Mouse (Mus musculus) brain, embryonic 14.5 days (tissue): ENCODE data around the gene Slc35f3. TPM values are rescaled to one million over a fixed set of nuclear protein-coding genes. Genes with fewer than 3 reads are reported as not detected.
"Not testable (repeated sequence)": the region's sequence is repeated elsewhere in the genome, so short reads cannot be mapped to it uniquely, and the experiment has no call there.

Experiments used
- DNase-seq: peaks from one replicate; pipeline ENCODE4 v3.0.0-alpha.2; 2011; ENCODE audit warnings: low read depth
- CTCF ChIP-seq: fragments of 200-500 bp; IDR thresholded peaks from 2 replicates; pipeline ENCODE4 v1.5.1; 2012; ENCODE audit warnings: inconsistent platforms, mild to moderate bottlenecking, moderate library complexity, borderline replicate concordance; ENCODE audit not compliant: insufficient read depth, insufficient read length; ENCODE audit errors: extremely low read depth
- POLR2A ChIP-seq: fragments of 200-500 bp; IDR thresholded peaks from 2 replicates; pipeline ENCODE4 v1.6.1; 2012; ENCODE audit warnings: mild to moderate bottlenecking, inconsistent platforms, borderline replicate concordance; ENCODE audit not compliant: poor library complexity, insufficient read depth, insufficient read length, severe bottlenecking; ENCODE audit errors: extremely low read depth
- polyA plus RNA-seq: library from polyadenylated mRNA; depleted of rRNA; stranded (reverse); fragments of >200 nt; gene quantifications from 2 replicates; pipeline ENCODE4 v1.2.3, GENCODE M21; 2012

Gene Slc35f3
- polyA plus RNA-seq, 1 experiment: 1.8 TPM

DNA sequence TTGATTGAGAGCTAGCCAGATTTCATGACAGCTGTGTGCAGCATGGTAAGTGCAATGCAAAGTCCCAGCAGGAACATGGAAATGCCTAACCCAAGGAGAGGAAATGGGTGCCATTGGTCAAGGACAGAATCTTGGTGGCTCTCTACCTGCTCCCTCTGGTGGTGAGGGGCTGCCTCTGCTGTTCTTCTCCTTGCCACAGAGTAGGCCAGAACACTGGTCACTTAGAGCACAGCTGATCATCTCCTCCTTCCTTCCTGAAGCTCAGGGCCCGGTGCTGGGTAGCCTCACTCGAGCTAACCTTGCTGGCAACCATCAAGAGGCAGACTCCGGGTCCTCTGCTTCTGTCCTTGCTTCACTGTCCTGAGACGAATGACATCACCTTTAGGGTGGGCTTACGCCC, 84.4 kb downstream of the Slc35f3 start:
- TF ChIP-seq CTCF: peak; percentile 74
- TF ChIP-seq POLR2A: no peak
- DNase-seq: peak; percentile 51

DNA sequence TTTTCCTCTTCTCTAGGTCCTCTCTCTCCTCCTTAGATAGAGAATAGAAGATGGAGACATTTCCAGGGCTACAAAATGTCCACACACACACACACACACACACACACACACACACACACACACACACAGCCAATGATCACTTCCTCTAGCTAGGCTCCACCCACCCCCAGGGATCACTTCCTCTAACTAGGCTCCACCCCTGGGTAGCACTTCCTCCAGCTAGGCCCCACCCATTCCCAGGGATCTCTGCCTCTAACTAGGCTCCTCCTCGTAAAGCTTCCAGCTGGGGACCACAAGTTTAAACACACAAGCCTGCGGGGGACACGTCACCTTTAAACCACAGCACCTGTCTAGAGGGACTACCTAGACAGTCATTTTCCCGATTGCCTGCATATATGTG, 89.2 kb downstream of the Slc35f3 start:
- TF ChIP-seq POLR2A (no peak), CTCF (no peak)
- no peak for DNase-seq

DNA sequence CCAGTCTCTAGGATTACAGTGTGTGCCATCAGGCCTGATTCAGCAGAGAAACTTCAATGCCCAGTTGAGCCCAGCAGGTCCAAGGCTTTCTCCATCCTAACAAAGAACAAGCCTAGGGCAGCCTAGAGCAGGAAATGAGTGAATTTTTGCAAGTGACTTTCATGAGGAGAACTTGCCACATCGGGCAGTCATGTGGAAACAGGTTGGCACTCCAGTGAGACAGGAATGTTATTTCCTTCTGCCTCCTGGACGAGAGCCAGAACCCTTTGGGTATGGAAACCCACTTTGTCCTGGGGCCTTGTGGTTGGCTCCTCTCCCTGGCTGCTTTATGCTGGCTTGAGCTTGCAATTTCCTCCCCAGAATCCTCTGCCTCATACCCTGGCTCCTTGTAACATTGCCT, 93.2 kb downstream of the Slc35f3 start:
- no peak for TF ChIP-seq POLR2A
- TF ChIP-seq CTCF: no peak
- peak; percentile 81 for DNase-seq

DNA sequence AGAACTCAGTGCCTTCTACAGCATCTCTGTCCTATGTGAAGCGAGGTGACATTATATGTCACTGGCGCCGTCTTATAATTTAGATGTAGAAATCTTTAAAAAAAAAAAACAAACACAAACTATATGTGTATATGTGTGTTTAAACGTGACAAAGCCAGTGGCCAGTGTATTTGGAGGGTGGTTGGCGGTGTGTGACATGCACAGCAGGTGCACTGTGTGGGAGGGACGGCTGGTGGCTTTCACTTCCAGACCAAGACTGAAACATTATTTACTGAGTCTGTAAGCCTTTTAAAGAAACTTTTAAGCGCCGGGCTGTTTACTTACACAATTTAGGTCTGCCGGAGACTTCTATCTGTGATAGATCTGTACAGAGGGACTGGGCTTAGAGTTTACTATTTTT, 97.0 kb downstream of the Slc35f3 start:
- DNase-seq: no peak
- TF ChIP-seq POLR2A (no peak), CTCF (no peak)

GRCm38 (mm10) chr8:126395917-126396316, 97.6 kb downstream of the Slc35f3 start:
- DNase-seq: peak; percentile 68

GRCm38 (mm10) chr8:126398349-126398748, 100.0 kb downstream of the Slc35f3 start:
- TF ChIP-seq CTCF (peak; percentile 36; the same call in 1 of the 2 replicates), POLR2A (no peak)
- no peak for DNase-seq

More at GRCm38 (mm10) chr8:126395917-126396316, 97.6 kb downstream of the Slc35f3 start:
- TF ChIP-seq POLR2A (no peak), CTCF (no peak)

- not testable (repeated sequence) for DNase-seq
Observed at GRCm38 (mm10) chr8:126404550-126404949, 106.2 kb downstream of the Slc35f3 start.

- DNase-seq: peak; percentile 26
- TF ChIP-seq CTCF: no peak
Observed at GRCm38 (mm10) chr8:126405030-126405429, 106.7 kb downstream of the Slc35f3 start.

DNA sequence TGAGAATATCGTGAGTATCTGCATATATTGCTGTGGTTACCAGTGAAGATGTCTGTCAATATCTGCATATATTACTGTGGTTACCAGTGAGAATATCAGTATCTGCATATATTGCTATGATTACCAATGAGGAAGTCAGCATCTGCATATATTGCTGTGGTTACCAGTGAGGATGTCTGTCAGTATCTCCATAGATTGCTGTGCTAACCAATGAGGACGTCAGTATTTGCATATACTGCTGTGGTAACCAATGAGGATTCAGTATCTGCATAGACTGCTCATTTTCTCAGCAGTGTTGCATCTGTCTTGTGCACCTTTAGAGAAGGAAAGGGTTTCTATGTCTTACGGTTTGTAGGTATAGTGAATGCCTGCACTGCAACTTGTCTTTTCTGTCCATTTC, 122.5 kb downstream of the Slc35f3 start:
- peak; percentile 19 for DNase-seq
- TF ChIP-seq CTCF (no peak), POLR2A (no peak)

DNA sequence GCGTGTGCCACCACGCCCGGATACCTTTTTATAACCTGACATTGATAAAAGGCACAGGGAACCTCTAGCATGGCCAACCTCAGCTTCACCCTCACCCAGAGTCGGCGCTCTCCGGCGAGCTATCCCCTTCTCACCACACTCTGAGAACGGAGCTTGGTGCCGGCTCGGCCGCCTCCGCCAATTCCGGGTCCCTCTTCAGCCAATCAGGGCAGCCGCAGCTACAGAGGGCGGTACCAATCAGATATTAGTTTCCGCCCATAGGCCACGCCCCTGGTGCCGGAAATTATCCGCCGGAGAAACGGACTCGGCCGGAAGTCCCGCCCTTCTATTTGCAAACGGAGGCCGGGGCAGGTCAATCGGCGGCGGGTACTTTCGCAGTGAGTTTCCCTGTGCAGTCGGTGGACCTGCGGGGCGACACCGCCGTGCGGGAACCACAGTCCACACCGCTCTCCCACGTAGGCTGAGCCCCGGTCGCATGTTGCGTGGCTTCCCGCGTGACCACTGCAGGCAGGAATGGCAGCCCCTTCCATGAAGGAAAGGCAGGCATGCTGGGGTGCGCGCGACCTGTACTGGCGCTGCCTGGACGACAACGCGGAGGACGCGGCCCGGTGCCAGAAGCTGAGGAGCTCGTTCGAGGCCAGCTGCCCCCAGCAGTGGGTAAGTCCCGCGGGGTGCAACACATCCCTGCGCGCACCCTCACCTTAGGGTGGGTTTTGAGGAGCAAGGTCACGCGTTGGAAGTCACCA, 124.0 kb downstream of the Slc35f3 start, which contains the start of gene Coa6:
Gene Coa6, plus strand, starts transcription at position 342 of the 746 bp plus-strand sequence.
- DNase-seq: peak; percentile 99
- TF ChIP-seq POLR2A (peak; percentile 31; the same call in 1 of the 2 replicates), CTCF (no peak)

DNA sequence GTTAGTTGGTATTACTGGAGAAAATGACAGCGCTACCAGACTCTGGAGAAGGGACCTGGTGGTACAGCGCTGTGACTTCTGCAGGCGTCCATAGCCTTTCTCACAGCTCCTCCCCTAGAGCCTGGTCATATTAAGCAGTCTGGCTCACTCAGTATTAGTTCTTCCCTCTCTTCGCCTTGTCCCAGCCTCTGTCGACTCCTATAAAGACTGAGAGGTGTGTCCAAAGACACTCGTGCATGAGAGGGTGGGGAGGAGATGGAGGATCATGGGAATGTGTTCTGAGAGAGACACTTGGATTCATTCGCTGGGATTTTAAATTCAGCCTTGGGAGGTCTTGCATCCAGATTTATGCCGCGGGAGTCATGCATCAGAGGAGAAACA, 124.6 kb downstream of the Slc35f3 start:
- DNase-seq: peak; percentile 41
- TF ChIP-seq POLR2A (no peak), CTCF (no peak)

GRCm38 (mm10) chr8:126424163-126424562, 125.8 kb downstream of the Slc35f3 start:
- TF ChIP-seq CTCF (no peak), POLR2A (no peak)
- DNase-seq: no peak
